Mouse (Mus musculus) cortical plate, adult 2 months (tissue): ENCODE data around the gene Gm10272.

Experiments
- CTCF ChIP-seq: fragments of 200-500 bp; IDR thresholded peaks from 2 replicates; pipeline ENCODE4 v1.5.1; 2011; ENCODE audit warnings: mild to moderate bottlenecking, control low read depth, low read length; ENCODE audit not compliant: insufficient read depth; ENCODE audit errors: extremely low read depth
- POLR2A ChIP-seq: fragments of 200-500 bp; IDR thresholded peaks from 2 replicates; pipeline ENCODE4 v1.6.1; 2011; ENCODE audit warnings: mild to moderate bottlenecking, low read length, control low read depth; ENCODE audit not compliant: insufficient read depth; ENCODE audit errors: extremely low read depth

- TF ChIP-seq CTCF: no peak
- TF ChIP-seq POLR2A: no peak
Observed at GRCm38 (mm10) chr10:77667402-77667801, 39.0 kb upstream of the Gm10272 start.
